Mouse (Mus musculus): ENCODE measurements around the gene Ahnak. TPM values are rescaled to one million over a fixed set of nuclear protein-coding genes. Genes with fewer than 3 reads are reported as not detected.
"Not testable (repeated sequence)": the region's sequence is repeated elsewhere in the genome, so short reads cannot be mapped to it uniquely, and the experiment has no call there.

Gene Ahnak
- polyA plus RNA-seq, 1 experiment from 2014 or later: 22.2 TPM

- Histone ChIP-seq H3K9me3 (ENCODE audit: control insufficient read depth, low read length) (no peaks in the 10 kb centered on the region), H3K27me3 (replicated peaks; ENCODE audit: control insufficient read depth, insufficient read depth, low read length) (no peaks in the 10 kb centered on the region), H3K9ac (ENCODE audit: low read length) (no peak overlapping the region), H3K36me3 (ENCODE audit: control insufficient read depth, insufficient read depth, low read length) (peaks cover 16% of the 10 kb centered on the region), H3K4me1 (replicated peaks; ENCODE audit: control insufficient read depth, insufficient read depth, low read length) (no peaks in the 10 kb centered on the region), H3K4me2 (ENCODE audit: low read length) (no peak overlapping the region), H3K4me3 (ENCODE audit: low read depth, low read length) (no peak overlapping the region), H3K27ac (ENCODE audit: low read depth) (no peak overlapping the region)
- ATAC-seq (replicated peaks; ENCODE audit: low FRiP score, low TSS enrichment, low read depth) (no peak), DNase-seq (ENCODE audit: low spot score) (no peak)
- WGBS: 93% methylated on average over 3 of the region's 3 CpGs
Measured at GRCm38 (mm10) chr19:9119655-9120425, 130.8 kb downstream of the Ahnak start.

- DNase-seq (ENCODE audit: low spot score): no peak
- Histone ChIP-seq H3K4me2 (ENCODE audit: low read length) (no peak overlapping the region), H3K9ac (ENCODE audit: low read length) (no peak overlapping the region), H3K36me3 (ENCODE audit: control insufficient read depth, insufficient read depth, low read length) (peaks cover 6% of the 10 kb centered on the region), H3K27me3 (replicated peaks; ENCODE audit: control insufficient read depth, insufficient read depth, low read length) (no peaks in the 10 kb centered on the region), H3K9me3 (ENCODE audit: control insufficient read depth, low read length) (no peaks in the 10 kb centered on the region), H3K4me1 (replicated peaks; ENCODE audit: control insufficient read depth, insufficient read depth, low read length) (no peaks in the 10 kb centered on the region), H3K27ac (ENCODE audit: low read depth) (no peak overlapping the region), H3K4me3 (ENCODE audit: low read depth, low read length) (no peak overlapping the region)
- ATAC-seq (replicated peaks; ENCODE audit: low FRiP score, low TSS enrichment, low read depth): no peak
- 89% methylated on average over 1 of the region's 1 CpGs for WGBS
Measured at GRCm38 (mm10) chr19:9122390-9122789, 133.3 kb downstream of the Ahnak start.

- H3K4me3 ChIP-seq (ENCODE audit: low read depth, low read length); H3K4me2 ChIP-seq (ENCODE audit: low read length); H3K9ac ChIP-seq (ENCODE audit: low read length); H3K27ac ChIP-seq (ENCODE audit: low read depth); H3K4me1 ChIP-seq (replicated peaks; ENCODE audit: control insufficient read depth, insufficient read depth, low read length); H3K27me3 ChIP-seq (replicated peaks; ENCODE audit: control insufficient read depth, insufficient read depth, low read length); ATAC-seq (replicated peaks; ENCODE audit: low FRiP score, low TSS enrichment, low read depth); DNase-seq (ENCODE audit: low spot score); H3K36me3 ChIP-seq (ENCODE audit: control insufficient read depth, insufficient read depth, low read length); H3K9me3 ChIP-seq (ENCODE audit: control insufficient read depth, low read length): not testable (repeated sequence)
- 93% methylated on average over 2 of the region's 2 CpGs for WGBS
Measured at GRCm38 (mm10) chr19:9123986-9124385, 134.9 kb downstream of the Ahnak start.

Other genes starting within 250 kb of the Ahnak start
- gene 1700092M07Rik, start 248.6 kb upstream of the Ahnak start, polyA plus RNA-seq (2014; fragmentation: Nextera tagmentation; extraction: Ambion mirVana): 0.90 and 1.3 TPM in 2 replicates
- 114 and 132 TPM in 2 replicates for gene Stx5a, start 247.9 kb upstream of the Ahnak start, polyA plus RNA-seq (2014; fragmentation: Nextera tagmentation; extraction: Ambion mirVana)
- 168 and 172 TPM in 2 replicates for gene Nxf1, start 232.2 kb upstream of the Ahnak start, polyA plus RNA-seq (2014; fragmentation: Nextera tagmentation; extraction: Ambion mirVana)
- gene Tmem223, start 218.3 kb upstream of the Ahnak start, polyA plus RNA-seq (2014; fragmentation: Nextera tagmentation; extraction: Ambion mirVana): 170 and 196 TPM in 2 replicates
- gene Tmem179b, start 214.8 kb upstream of the Ahnak start, polyA plus RNA-seq (2014; fragmentation: Nextera tagmentation; extraction: Ambion mirVana): 92.6 and 96.6 TPM in 2 replicates
- 17.2 and 18.9 TPM in 2 replicates for gene Taf6l, start 202.9 kb upstream of the Ahnak start, polyA plus RNA-seq (2014; fragmentation: Nextera tagmentation; extraction: Ambion mirVana)
- 148 and 151 TPM in 2 replicates for gene Polr2g, start 190.7 kb upstream of the Ahnak start, polyA plus RNA-seq (2014; fragmentation: Nextera tagmentation; extraction: Ambion mirVana)
- 4.2 and 4.3 TPM in 2 replicates for gene Zbtb3, start 186.7 kb upstream of the Ahnak start, polyA plus RNA-seq (2014; fragmentation: Nextera tagmentation; extraction: Ambion mirVana)
- 38.5 and 48.4 TPM in 2 replicates for gene Ttc9c, start 170.0 kb upstream of the Ahnak start, polyA plus RNA-seq (2014; fragmentation: Nextera tagmentation; extraction: Ambion mirVana)
- 6.5 and 7.7 TPM in 2 replicates for gene Hnrnpul2, start 169.3 kb upstream of the Ahnak start, polyA plus RNA-seq (2014; fragmentation: Nextera tagmentation; extraction: Ambion mirVana)
- gene AC129217.1, start 159.5 kb upstream of the Ahnak start, polyA plus RNA-seq (2014; fragmentation: Nextera tagmentation; extraction: Ambion mirVana): not detected in 2 replicates
- 39.6 and 40.9 TPM in 2 replicates for gene Bscl2, start 151.8 kb upstream of the Ahnak start, polyA plus RNA-seq (2014; fragmentation: Nextera tagmentation; extraction: Ambion mirVana)
- gene Gng3, start 150.1 kb upstream of the Ahnak start, polyA plus RNA-seq (2014; fragmentation: Nextera tagmentation; extraction: Ambion mirVana): 23.7 and 25.2 TPM in 2 replicates
- 1.4 TPM in 2 replicates for gene Lrrn4cl, start 138.5 kb upstream of the Ahnak start, polyA plus RNA-seq (2014; fragmentation: Nextera tagmentation; extraction: Ambion mirVana)
- 162 and 166 TPM in 2 replicates for gene Ubxn1, start 117.8 kb upstream of the Ahnak start, polyA plus RNA-seq (2014; fragmentation: Nextera tagmentation; extraction: Ambion mirVana)
- gene Uqcc3, start 108.4 kb upstream of the Ahnak start, polyA plus RNA-seq (2014; fragmentation: Nextera tagmentation; extraction: Ambion mirVana): 57.1 and 63.9 TPM in 2 replicates
- gene Lbhd1, start 105.6 kb upstream of the Ahnak start, polyA plus RNA-seq (2014; fragmentation: Nextera tagmentation; extraction: Ambion mirVana): 78.6 and 79.2 TPM in 2 replicates
- not detected in 2 replicates for gene Gm49403, start 105.4 kb upstream of the Ahnak start, polyA plus RNA-seq (2014; fragmentation: Nextera tagmentation; extraction: Ambion mirVana)
- gene 1810009A15Rik, start 100.4 kb upstream of the Ahnak start, polyA plus RNA-seq (2014; fragmentation: Nextera tagmentation; extraction: Ambion mirVana): 92.8 and 95.9 TPM in 2 replicates
- not detected in 2 replicates for gene Gm49416, start 100.4 kb upstream of the Ahnak start, polyA plus RNA-seq (2014; fragmentation: Nextera tagmentation; extraction: Ambion mirVana)
- gene Ints5, start 96.3 kb upstream of the Ahnak start, polyA plus RNA-seq (2014; fragmentation: Nextera tagmentation; extraction: Ambion mirVana): 37.5 and 44.5 TPM in 2 replicates
- gene Ganab, start 91.2 kb upstream of the Ahnak start, polyA plus RNA-seq (2014; fragmentation: Nextera tagmentation; extraction: Ambion mirVana): 89.8 and 96.4 TPM in 2 replicates
- gene B3gat3, start 68.9 kb upstream of the Ahnak start, polyA plus RNA-seq (2014; fragmentation: Nextera tagmentation; extraction: Ambion mirVana): 35.7 and 36.9 TPM in 2 replicates
- 1.1 and 1.8 TPM in 2 replicates for gene Rom1, start 59.9 kb upstream of the Ahnak start, polyA plus RNA-seq (2014; fragmentation: Nextera tagmentation; extraction: Ambion mirVana)
- gene Eml3, start 59.7 kb upstream of the Ahnak start, polyA plus RNA-seq (2014; fragmentation: Nextera tagmentation; extraction: Ambion mirVana): 16.8 and 18.4 TPM in 2 replicates
- gene Mta2, start 47.4 kb upstream of the Ahnak start, polyA plus RNA-seq (2014; fragmentation: Nextera tagmentation; extraction: Ambion mirVana): 40.3 and 40.7 TPM in 2 replicates
- 33.3 and 33.5 TPM in 2 replicates for gene Tut1, start 35.4 kb upstream of the Ahnak start, polyA plus RNA-seq (2014; fragmentation: Nextera tagmentation; extraction: Ambion mirVana)
- gene Eef1g, start 22.2 kb upstream of the Ahnak start, polyA plus RNA-seq (2014; fragmentation: Nextera tagmentation; extraction: Ambion mirVana): 501 and 531 TPM in 2 replicates
- not detected in 2 replicates for gene Scgb1a1, start 98.7 kb downstream of the Ahnak start, polyA plus RNA-seq (2014; fragmentation: Nextera tagmentation; extraction: Ambion mirVana)
- gene Asrgl1, start 146.4 kb downstream of the Ahnak start, polyA plus RNA-seq (2014; fragmentation: Nextera tagmentation; extraction: Ambion mirVana): 10.7 and 11.7 TPM in 2 replicates